Mouse (Mus musculus): ENCODE data around the gene Dhx30. TPM values are rescaled to one million over a fixed set of nuclear protein-coding genes. Genes with fewer than 3 reads are reported as not detected.
"Not testable (repeated sequence)": the region's sequence is repeated elsewhere in the genome, so short reads cannot be mapped to it uniquely, and the experiment has no call there.

The Dhx30 gene
- total RNA-seq, 2 experiments from 2014 or later = 161 to 170 TPM

DNA sequence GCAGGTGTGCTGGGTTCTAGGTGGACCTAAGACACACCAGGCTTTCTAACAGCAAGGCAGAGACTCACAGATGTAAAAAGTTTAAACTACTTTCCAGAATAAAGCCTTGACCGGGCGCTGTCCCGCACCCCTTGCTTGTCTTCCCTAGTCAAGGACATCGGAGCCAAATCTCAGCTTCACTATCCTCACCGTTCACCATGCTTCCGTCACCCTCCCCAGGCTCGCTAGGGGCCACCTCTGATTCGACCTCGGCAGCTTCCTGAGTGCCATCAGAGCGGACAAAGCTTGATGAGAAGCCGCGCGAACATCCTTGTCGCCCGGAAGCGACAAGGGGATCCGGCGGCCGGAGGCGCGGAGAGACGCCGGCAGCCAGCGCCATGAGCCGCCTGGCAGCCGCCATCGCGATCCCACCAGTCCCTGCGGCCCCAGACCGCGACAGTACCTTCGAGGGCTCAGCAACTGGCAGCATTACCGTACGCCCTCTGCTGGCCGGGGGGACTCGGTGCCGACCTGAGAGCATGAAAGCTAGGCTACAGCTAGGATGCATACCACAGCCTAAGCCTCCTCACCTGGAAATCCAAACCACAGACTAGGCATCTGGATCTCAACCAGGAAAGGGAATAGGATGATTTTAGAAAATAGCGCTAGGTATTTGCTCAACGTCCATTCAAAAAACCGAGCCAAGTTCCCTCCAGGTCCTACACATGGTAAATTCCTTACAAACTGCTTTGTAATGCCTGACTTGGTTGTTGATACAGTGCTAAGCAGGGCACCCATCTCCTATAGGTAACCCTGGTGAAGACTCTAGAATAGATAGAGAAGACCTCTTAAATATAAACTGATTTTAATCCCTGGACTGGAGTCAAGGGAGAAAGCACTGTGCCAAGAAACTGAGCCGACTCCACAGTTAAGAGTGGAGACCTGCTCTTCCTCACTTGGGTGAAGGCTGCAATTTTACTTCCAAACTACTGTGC, 16.7 kb downstream of the Dhx30 start:
- peak; percentile 95 to 99 for DNase-seq (ENCODE audit: extremely low spot score in 1 of 2, low spot score in 1 of 2)

DNA sequence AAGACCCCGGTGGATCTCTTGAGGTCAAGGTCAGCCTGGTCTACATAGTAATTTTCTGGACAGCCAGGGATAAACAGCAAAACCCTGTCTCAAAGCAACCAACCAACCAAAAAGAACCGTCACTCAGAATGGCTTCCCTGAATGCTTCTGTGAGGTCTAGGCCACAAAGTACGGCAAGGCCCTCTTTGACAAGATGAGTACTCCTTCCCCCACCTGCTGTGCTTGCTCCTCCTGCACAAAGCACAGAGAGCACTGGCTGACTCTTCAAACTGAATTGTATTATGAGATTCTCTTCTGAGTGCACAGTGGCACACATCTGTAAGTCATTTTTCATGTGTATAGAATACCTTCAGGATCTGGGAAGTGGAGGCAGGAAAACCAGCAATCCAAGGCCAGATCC, 19.8 kb downstream of the Dhx30 start:
- no peak for DNase-seq (ENCODE audit: extremely low spot score in 1 of 2, low spot score in 1 of 2)

DNA sequence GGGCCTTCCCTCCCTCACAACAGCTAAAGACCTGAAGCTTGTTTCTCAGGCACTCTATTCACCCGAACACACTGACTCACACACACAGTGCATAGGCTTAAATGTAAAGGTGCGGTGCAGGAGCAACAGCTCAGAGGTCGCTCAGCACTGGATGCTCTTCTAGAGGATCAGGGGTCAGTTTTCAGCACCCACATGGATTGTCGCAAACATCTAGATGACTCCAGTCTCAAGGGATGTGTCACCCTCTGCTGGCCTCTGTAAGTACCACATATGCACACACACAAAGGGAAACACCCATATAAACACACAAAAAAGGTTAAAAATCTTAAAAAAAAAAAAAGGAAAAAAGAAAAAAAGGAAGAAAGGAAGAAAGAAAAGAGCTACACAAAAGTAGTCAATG, 22.9 kb downstream of the Dhx30 start:
- no peak for DNase-seq (ENCODE audit: extremely low spot score in 1 of 2, low spot score in 1 of 2)

DNA sequence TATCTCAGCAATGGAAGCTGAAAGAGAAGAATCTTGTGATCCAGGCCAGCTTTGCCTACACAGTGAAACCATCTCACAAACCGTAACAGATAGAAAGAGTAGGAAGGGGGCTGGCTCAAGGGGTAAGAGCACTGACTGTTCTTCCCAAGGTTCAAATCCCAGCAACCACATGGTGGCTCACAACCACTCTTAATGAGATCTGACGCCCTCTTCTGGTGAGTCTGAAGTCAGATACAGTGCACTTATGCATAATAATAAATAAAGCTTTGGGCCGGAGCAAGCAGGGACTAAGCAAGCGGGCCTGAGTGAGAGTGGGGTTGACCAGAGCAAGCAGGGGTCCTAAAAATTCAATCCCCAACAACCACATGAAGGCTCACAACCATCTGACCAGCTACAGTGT, 24.3 kb downstream of the Dhx30 start:
- DNase-seq (ENCODE audit: extremely low spot score in 1 of 2, low spot score in 1 of 2) = no peak

DNA sequence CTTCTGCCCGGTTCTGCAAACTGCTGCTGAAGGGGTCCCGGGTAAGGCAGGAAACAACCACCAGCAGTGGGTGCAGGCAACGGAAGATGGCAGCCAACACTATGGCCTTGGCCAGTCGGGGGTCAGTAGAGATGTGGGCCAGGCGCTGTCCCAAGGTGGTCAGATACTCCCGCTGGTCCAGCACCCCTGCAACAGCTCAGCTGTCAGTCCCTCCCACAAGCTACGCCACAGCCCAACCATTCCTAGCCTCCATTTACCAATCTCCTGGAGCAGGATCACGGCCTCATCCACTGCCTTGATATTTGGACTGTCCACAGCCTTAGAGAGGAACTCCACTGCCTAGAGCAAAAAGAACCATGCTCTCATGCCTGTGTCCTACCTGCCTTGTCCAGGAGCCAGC, 31.9 kb downstream of the Dhx30 start:
- DNase-seq (ENCODE audit: extremely low spot score in 1 of 2, low spot score in 1 of 2) = no peak

DNA sequence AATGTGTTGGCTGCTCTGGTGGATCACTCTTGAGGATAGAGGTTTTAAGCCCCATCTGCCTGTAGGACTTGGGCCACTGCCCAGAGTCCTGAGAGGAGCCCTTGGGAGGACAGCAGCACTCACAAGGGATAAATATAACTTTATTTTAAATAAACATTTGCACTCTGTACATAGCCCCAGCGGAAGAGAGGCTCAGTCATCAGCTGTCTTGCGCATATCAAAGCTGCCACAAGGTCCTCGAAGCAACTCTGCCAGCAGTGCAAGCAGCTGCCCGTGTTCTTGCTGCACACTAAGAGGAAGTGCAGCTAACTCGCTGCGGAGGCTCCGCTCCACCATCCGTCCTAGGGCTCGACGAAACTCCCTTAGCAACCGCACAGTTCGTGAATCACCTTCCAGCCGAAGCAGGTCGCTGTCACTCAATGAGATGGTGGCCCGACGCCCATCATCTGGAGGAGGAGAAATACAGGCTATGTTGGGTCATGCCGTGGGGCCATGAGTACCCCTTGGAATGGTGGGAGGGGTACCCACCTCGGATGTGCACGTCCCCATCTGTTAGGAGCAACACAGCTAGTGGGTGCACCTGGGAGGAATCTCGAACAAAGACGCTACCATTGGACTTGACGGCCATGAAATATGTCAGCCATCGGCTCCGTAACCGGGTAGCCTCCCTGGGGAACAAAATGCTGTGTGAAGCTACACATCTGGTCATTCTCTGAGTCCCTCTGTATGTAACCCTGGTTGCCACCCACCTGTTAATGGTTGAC, 33.2 kb downstream of the Dhx30 start:
- no peak for DNase-seq (ENCODE audit: extremely low spot score in 1 of 2, low spot score in 1 of 2)

DNA sequence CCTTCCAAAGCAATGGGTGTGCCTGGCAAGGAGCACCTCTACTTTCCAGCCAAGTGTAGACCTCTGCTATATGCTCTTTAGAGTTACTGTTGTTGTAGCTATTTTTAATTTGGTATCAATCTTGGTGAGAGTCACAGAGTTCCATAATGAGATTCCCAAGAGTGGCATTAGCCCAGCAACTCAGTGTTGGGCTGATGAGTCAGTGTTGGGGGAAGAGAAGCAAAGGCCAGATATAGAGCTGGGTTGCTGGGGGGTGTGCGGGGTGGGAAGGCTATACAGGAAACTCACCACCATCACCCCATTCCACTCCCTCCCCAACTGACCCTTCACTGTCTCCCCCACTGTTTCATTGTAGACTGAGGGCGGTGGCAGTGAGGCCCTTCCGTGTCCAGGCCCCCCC, 36.6 kb downstream of the Dhx30 start:
- no peak for DNase-seq (ENCODE audit: extremely low spot score in 1 of 2, low spot score in 1 of 2)

DNA sequence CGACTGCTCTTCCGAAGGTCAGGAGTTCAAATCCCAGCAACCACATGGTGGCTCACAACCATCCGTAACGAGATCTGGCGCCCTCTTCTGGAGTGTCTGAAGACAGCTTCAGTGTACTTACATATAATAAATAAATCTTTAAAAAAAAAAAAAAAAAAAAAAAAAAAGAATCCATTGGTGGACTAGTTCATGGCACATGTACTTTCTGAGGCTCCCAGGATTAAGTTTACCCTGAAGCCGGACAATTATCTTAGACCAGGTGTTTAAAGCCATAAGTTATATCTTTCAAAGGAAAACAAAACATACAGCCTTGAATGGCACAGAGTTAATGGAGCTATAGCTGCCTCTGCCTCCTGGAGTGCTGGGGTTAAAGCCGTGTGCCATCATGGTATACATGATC, 41.2 kb downstream of the Dhx30 start:
- DNase-seq (ENCODE audit: extremely low spot score in 1 of 2, low spot score in 1 of 2) = not testable (repeated sequence)

DNA sequence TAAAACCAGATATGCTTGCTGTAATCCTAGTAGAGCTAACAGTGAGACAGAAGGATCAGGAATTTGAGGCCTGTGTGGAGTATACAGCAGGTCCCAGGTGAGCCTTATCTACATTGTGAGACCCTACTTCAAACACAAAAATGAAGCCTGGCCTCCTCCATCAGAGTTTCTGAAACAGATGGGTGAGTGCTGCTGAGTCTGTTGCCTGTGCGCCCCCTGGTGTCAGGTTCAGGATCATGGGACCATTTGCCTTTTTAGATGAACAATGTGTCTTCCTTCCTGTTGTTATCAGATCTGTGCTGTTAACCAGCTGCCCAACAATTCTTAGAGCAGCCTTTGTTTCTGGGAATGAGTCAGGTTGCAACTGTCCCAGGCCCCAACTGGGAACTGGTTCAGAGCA, 45.8 kb downstream of the Dhx30 start:
- peak; percentile 74 to 93 for DNase-seq (ENCODE audit: extremely low spot score in 1 of 2, low spot score in 1 of 2)

DNA sequence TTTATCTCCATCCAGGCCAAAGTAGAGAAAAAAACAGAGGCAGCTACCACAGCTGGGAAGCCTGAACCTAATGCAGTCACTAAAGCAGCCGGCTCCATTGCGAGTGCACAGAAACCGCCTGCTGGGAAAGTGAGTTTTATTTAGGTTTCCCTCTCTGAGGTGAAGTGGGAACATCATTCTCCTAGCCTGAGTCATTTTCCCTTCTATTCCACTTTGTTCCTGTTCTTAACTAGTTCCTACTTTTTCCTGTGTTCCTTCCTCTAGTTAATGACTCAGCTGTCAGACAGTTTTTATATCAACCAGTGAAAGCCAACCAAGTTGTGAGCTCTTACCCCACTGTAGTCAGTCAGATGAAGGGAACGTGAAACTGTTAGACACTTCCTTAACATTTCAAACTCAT, 46.6 kb downstream of the Dhx30 start:
- DNase-seq (ENCODE audit: extremely low spot score in 1 of 2, low spot score in 1 of 2) = no peak

DNA sequence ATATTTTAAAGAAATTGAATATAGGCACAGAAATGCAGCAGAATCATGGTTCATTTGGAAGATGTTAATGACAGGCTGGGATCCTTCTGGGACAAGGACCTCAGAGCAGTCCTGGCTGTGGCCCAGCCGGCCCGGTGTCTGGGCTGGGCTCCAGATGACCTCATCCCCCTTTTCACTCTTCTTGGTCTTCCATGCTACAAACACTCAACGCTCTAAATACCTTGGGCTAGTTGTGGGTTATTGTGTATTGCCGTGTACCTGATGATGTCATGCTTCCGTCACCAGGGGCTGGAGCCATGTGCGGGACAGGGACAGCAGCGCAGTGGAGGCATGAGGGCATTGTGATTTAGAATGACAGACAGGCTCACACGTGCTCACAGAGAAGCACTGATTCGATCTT, 47.3 kb downstream of the Dhx30 start:
- DNase-seq (ENCODE audit: extremely low spot score in 1 of 2, low spot score in 1 of 2) = no peak

DNA sequence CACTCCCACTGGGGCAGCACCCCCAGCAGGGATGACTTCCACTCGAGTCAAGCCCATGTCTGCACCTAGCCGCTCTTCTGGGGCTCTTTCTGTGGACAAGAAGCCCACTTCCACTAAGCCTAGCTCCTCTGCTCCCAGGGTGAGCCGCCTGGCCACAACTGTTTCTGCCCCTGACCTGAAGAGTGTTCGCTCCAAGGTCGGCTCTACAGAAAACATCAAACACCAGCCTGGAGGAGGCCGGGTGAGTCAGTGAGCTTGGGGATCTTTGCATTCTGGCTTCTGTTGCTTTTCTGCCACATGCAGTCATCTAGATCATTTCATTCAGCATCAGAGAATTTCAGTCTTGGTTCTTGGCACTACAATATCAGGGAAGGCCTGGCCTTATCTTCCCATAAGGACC, 48.9 kb downstream of the Dhx30 start:
- no peak for DNase-seq (ENCODE audit: extremely low spot score in 1 of 2, low spot score in 1 of 2)

DNA sequence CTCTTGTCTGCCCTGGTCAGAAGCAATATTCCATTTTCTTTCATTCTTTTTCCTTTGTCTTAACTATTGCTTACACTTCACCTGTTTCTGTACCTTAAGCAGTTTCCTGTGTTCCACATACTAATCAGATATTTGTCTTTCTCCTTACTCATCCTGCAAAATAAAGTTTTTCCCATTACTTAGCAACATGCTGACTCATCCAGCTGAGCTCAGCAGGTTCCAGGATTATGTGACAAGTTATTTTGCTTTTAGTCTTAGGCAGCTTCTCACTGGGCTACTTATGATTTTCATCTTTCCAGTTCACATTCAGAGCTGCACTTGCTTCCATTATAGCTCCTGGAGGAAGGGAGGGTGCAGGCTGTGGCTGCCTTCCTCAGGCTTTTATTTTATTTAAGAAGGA, 53.0 kb downstream of the Dhx30 start:
- DNase-seq (ENCODE audit: extremely low spot score in 1 of 2, low spot score in 1 of 2) = no peak

DNA sequence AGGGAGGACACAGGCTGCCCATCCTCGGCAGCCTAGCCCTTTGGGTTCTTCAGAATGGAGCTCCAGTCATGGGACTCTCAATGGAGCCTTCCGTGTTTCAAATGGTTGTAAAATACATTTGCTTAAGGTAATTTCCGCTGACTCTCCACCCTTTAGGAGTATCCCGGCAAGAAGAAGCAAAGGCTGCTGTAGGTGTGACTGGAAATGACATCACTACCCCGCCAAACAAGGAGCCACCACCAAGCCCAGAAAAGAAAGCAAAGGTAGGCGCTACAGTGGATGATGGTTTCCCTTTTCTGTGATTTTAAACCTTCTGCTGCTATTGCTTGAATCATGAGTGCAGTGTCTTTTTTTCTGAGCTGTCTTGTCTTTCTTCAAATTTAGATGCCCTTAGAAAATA, 54.8 kb downstream of the Dhx30 start:
- no peak for DNase-seq (ENCODE audit: extremely low spot score in 1 of 2, low spot score in 1 of 2)

DNA sequence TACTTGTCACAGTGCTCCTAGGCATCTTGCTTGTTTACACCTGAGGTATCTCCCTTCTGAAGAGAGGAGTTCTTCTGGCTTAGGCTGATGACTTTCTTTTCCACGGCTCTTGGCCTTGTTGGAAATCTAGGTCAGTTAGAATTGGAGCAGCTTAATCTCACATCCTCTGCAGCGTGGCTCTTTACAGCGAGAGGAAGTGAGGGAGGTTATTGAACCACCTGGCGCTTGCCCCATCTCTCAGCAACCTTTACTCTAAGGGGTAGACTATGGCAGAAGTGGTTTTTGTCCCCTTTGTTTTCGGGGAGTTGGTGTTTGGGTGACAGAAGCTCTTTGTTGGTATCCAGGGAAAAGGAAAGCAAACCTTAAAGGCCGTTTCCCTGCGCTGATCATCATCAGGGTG, 55.2 kb downstream of the Dhx30 start:
- DNase-seq (ENCODE audit: extremely low spot score in 1 of 2, low spot score in 1 of 2) = no peak

DNA sequence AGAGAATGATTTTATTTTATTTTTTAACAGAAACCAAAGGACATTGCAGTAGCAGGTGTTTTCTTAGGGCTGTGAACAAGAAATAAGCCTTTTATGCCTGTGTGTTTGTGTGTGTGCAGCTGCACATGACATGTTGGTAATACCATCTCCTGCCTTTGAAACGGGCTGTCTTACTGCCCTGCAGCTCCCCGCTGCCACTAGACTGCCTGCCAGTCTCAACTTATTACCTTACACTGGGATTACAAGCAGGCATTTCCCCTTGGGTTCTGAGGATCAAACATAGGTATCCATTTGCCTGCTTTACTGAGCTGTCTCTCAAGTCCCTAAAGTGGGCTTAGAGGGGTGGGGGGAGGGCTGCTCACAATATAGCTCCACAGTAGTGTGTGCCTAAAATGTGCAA, 56.9 kb downstream of the Dhx30 start:
- no peak for DNase-seq (ENCODE audit: extremely low spot score in 1 of 2, low spot score in 1 of 2)

DNA sequence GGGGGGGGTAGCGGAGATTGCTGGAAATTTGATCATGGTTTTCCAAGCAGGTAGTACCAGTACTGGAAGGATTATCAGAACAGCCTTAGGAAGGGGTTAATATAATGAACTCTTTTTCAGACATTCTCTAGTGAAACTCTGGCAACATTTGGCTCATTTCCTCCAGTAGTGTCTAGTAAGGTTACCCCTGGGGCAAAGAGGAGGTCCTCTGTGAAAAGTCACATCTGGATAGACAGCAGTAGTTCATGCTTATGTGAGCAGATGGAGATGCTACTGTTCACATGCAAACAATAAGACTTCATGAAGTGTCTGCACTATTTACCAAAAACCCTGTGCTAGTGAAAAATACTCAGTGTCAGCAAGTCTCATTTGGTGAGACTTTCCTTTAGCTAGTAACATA, 60.4 kb downstream of the Dhx30 start:
- no peak for DNase-seq (ENCODE audit: extremely low spot score in 1 of 2, low spot score in 1 of 2)

DNA sequence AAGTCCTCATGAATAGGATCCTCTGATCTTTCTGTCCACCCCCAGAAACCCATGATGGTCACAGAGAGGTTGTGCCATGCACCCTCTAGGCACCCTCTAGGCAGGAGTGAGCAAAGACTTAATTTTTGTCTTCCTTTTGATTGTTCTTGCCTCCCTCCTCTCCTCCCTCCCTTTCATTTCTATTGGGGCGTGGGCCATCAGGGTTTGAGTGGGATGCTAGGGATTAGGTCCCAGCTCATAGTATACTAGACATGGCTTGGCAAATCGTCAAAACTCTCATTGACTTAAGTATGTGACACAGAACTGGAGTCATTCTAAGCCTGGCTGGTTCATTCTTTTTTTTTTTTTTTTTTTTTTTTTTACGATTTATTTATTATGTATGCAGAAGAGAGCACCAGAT, 62.8 kb downstream of the Dhx30 start:
- DNase-seq (ENCODE audit: extremely low spot score in 1 of 2, low spot score in 1 of 2) = no peak

DNA sequence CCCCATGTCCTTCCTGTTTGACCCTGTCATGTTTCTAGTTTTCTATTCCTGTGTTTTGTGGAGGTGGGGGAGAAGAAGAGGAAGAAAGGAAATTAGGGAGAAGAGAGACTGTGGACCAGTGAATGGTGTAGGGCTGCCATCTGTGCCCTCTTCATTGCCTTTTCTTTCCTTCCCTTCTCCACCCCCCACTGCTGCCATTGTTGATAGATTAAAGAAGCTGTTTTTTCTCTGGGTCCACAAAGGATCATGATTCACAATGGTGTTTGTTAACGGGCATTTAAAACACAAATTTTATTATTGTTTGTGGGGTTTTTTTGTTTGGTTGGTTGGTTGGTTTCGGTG, 63.6 kb downstream of the Dhx30 start:
- no peak for DNase-seq (ENCODE audit: extremely low spot score in 1 of 2, low spot score in 1 of 2)

DNA sequence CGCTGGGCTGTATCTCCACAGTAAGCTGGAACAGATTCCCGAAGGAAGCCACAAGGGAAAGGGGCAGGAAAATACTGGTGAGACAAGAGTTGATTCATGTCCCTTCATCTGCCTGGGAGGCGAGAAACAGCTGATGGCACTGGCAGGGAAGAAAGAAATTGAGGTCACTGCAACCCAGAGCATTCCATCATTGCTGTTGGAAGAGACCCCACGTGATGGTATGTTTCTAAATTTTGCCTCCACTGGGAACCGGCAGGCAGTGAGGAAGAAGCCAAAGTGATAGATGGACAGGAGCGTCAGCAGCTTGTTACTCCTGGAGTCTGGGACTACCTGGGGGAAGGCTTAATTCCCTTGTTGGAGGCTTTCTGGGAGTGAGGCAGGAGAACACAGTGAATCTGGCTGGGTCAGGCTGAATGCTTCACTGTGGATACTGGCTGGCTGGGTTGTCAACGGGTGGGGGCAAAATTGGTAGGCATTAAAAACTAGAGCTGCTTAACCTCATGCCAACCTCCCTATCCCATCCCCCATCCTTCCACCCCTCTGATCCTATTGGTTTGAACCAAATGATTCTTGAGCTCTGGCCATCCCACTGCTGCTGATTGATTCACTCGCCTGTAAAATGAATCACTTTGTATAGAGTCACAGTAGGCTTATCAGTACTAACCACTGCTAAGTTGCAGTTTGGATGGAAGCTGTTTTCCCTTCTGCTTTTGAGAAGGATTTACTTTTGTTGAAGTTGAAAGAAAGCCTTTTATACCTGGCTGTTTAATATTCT, 64.1 kb downstream of the Dhx30 start:
- peak; percentile 52 to 54 for DNase-seq (ENCODE audit: extremely low spot score in 1 of 2, low spot score in 1 of 2)

DNA sequence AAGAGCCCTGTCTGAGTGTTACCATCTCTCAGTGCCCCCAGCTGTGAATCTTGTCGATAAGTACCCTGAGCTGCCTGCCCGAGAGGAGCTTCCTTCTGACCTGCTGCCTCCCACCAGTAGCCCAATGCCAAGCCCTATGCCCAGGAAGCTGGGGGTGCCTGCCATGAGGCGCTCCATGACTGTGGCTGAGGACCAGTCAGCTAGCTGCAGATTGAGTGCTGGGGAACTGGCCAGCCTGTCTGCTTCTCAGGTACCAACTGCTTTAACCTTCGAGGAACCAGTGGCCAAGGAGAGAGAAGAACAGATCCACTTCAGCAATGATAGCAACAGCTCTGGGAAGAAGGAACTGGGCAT, 64.7 kb downstream of the Dhx30 start:
- DNase-seq (ENCODE audit: extremely low spot score in 1 of 2, low spot score in 1 of 2) = peak in 1 of 2 experiments; percentile 48

Measured in layer of hippocampus, postnatal 25 days (tissue).